Mouse (Mus musculus) liver, embryonic 14.5 days (tissue): ENCODE data around the gene Col4a2. TPM values are rescaled to one million over a fixed set of nuclear protein-coding genes. Genes with fewer than 3 reads are reported as not detected.

Experiments
- ATAC-seq: fragments of 200-750 bp; cut with Nextera tagmentation; 2 replicates; pipeline ENCODE4 v1.8.0; 2017; ENCODE audit warnings: moderate number of reproducible peaks, mild to moderate bottlenecking, moderate library complexity; ENCODE audit not compliant: insufficient read depth
- DNase-seq, 3 experiments: peaks; one replicate each; pipeline ENCODE4 v3.0.0-alpha.2; 2012 to 2013; ENCODE audit warnings: low read depth in 3 of 3, low spot score in 3 of 3
- H3K27ac ChIP-seq: fragments of 300-500 bp; sonication (generic); 2 replicates; pipeline ENCODE4 v1.5.1; 2014; ENCODE audit warnings: moderate library complexity, mild to moderate bottlenecking, control low read depth, inconsistent platforms
- H3K27me3 ChIP-seq: fragments of 300-500 bp; sonication (generic); 2 replicates; pipeline ENCODE4 v1.6.1; 2014; ENCODE audit warnings: mild to moderate bottlenecking, low read length, moderate library complexity; ENCODE audit not compliant: control insufficient read depth, insufficient read depth
- H3K36me3 ChIP-seq: fragments of 300-500 bp; sonication (generic); replicated peaks from 2 replicates; pipeline ENCODE4 v1.6.1; 2014; ENCODE audit warnings: low read depth; ENCODE audit not compliant: control insufficient read depth, insufficient read depth
- H3K4me1 ChIP-seq, 2 experiments: fragments of 200-500 bp in 1 of 2; fragments of 300-500 bp in 1 of 2; sonication (generic) in 1 of 2; replicated peaks; 2 replicates each; pipeline ENCODE4 v1.6.1; 2012 to 2014; ENCODE audit warnings: antibody characterized with exemption in 1 of 2, inconsistent platforms in 1 of 2, low read length in 1 of 2; ENCODE audit not compliant: control insufficient read depth in 2 of 2, insufficient read depth in 2 of 2
- H3K4me2 ChIP-seq: fragments of 300-500 bp; sonication (generic); 2 replicates; pipeline ENCODE4 v1.6.1; 2014; ENCODE audit warnings: low read depth, mild to moderate bottlenecking, control low read depth, moderate library complexity
- H3K4me3 ChIP-seq, 2 experiments: fragments of 200-500 bp in 1 of 2; fragments of 300-500 bp in 1 of 2; sonication (generic) in 1 of 2; 2 replicates each; pipeline ENCODE4 v1.5.1; 2012 to 2014; ENCODE audit warnings: low read depth in 2 of 2, low read length in 2 of 2, mild to moderate bottlenecking in 2 of 2, control low read depth in 1 of 2, inconsistent platforms in 1 of 2, moderate library complexity in 1 of 2; ENCODE audit not compliant: insufficient read depth in 1 of 2
- H3K9ac ChIP-seq: fragments of 300-500 bp; sonication (generic); replicated peaks from 2 replicates; pipeline ENCODE4 v1.6.1; 2014; ENCODE audit warnings: mild to moderate bottlenecking, control low read depth, moderate library complexity
- H3K9me3 ChIP-seq: fragments of 300-500 bp; sonication (generic); 2 replicates; pipeline ENCODE4 v1.6.1; 2016; ENCODE audit warnings: low read length, mixed read lengths; ENCODE audit not compliant: control insufficient read depth
- CTCF ChIP-seq: IDR thresholded peaks from 2 replicates; pipeline ENCODE4 v1.5.1; 2016; ENCODE audit warnings: antibody characterized with exemption, low read depth, control low read depth
- EP300 ChIP-seq: IDR thresholded peaks from 2 replicates; pipeline ENCODE4 v1.6.1; 2016; ENCODE audit warnings: antibody characterized with exemption, low read depth
- WGBS: fragments of 180-500 bp; shearing (Covaris S2); extraction: QIAGEN DNeasy Blood & Tissue Kit; methylation state at CpG from one replicate; pipeline ENCODE4 v1.1.7; 2014; ENCODE audit not compliant: insufficient replicate concordance; 5-methylcytosine and 5-hydroxymethylcytosine counted together
- polyA plus RNA-seq, 2 experiments: library from polyadenylated mRNA; depleted of rRNA in 1 of 2; stranded (reverse) in 1 of 2; unstranded in 1 of 2; fragments of >200 nt; fragmentation: Nextera tagmentation in 1 of 2; extraction: Ambion mirVana in 1 of 2; gene quantifications; 2 replicates each; pipeline versions ENCODE4 v1.2.1 to v1.2.3; 2012 to 2014

Col4a2 gene
- polyA plus RNA-seq, 2 experiments: 4.7 to 4.9 TPM

- no peaks in the 10 kb centered on the region for H3K27me3 ChIP-seq
- no peaks in the 10 kb centered on the region for H3K4me1 ChIP-seq
- no peak overlapping the region for H3K4me2 ChIP-seq
- no peak overlapping the region for H3K9ac ChIP-seq
- WGBS: 71% methylated on average over 3 of the region's 3 CpGs
- ATAC-seq (no peak), DNase-seq (no peak)
- H3K27ac ChIP-seq: no peak overlapping the region
- no peak overlapping the region for H3K4me3 ChIP-seq
- TF ChIP-seq EP300 (no peak), CTCF (no peak)
- H3K9me3 ChIP-seq: no peaks in the 10 kb centered on the region
- H3K36me3 ChIP-seq: no peaks in the 10 kb centered on the region
These were observed 43.3 kb downstream of the Col4a2 start for GRCm38 (mm10) chr8:11355900-11356299.

DNA sequence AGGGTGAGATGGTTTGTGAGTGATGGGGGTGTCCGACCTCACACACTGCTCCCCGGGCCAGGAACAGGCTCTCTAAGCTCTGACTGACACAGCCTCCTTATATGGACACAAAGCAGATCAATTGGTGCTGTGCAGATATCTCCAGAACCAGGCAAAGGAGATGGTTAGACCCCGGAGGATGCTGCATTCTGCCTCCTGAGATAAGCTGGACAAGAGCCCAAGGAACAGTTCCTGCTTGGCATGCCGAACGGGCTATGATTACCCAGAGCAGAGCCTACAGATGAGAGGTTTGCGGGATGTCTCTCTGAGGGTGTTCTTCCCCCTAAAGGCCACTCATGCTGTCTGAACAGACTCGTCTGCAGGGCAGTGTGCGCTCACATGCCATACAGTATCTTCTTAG is 44.2 kb downstream of the Col4a2 start:
- no peak overlapping the region for H3K4me3 ChIP-seq
- no peak for ATAC-seq
- no peak overlapping the region for H3K4me2 ChIP-seq
- H3K36me3 ChIP-seq: no peaks in the 10 kb centered on the region
- no peaks in the 10 kb centered on the region for H3K27me3 ChIP-seq
- no peaks in the 10 kb centered on the region for H3K9me3 ChIP-seq
- no peak for TF ChIP-seq EP300
- TF ChIP-seq CTCF: no peak
- no peak for DNase-seq
- H3K9ac ChIP-seq: no peak overlapping the region
- no peaks in the 10 kb centered on the region for H3K4me1 ChIP-seq
- H3K27ac ChIP-seq: no peak overlapping the region
- 34% methylated on average over 8 of the region's 8 CpGs for WGBS

DNA sequence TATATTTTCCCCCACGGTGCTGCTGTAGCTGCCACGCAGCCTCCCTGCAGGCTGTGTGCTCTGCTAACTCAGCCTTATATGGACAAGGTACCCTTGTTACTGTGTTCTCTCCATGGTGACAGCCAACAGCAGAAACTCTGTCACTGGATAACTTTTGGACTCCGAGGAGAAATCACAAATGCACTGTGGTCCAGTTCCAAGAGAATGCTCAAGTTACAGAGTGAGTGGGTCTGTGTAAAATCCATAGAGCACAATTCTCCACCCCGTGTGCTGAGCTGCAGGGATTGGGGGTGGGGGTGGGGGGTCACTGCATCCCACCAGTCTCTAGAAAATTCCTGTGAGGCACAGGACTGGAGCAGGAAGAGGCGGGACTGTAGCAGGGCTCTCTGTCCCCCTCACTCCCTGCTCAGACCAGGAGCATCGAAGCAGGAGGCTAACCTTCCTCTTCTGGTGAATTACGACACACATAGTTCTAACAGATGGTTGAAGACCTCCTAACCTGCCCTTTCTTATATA is 45.4 kb downstream of the Col4a2 start:
- ATAC-seq: no peak
- H3K27ac ChIP-seq: no peak overlapping the region

DNA sequence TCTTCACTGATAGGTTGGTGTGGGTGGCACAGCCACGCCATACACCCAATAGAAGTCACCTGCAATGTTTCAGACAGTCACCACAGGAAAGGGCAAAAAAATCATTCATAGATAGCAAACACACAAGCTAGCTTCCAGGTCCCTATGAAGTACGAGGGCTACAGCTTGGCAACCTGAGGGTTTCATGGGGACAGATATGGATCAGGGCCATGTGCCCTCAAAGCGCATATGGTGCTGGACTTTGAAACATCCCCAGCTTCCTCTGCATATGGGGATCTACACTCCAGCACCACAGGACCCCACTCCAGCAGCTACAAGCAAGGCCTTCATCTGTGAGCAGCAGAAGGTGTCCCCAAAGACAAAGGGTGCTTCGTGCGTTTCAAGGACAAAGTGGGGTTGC is 47.2 kb downstream of the Col4a2 start:
- TF ChIP-seq EP300 (no peak), CTCF (no peak)
- H3K36me3 ChIP-seq: no peaks in the 10 kb centered on the region
- no peak overlapping the region for H3K9ac ChIP-seq
- no peaks in the 10 kb centered on the region for H3K9me3 ChIP-seq
- no peaks in the 10 kb centered on the region for H3K4me1 ChIP-seq
- H3K4me3 ChIP-seq: no peak overlapping the region
- no peak overlapping the region for H3K4me2 ChIP-seq
- ATAC-seq: no peak
- no peak for DNase-seq
- H3K27me3 ChIP-seq: no peaks in the 10 kb centered on the region
- 66% methylated on average over 5 of the region's 5 CpGs for WGBS
- H3K27ac ChIP-seq: no peak overlapping the region

More for the DNA sequence above, 45.4 kb downstream of the Col4a2 start:
- Histone ChIP-seq H3K9ac (no peak overlapping the region), H3K27me3 (no peaks in the 10 kb centered on the region), H3K9me3 (no peaks in the 10 kb centered on the region), H3K4me1 (no peaks in the 10 kb centered on the region), H3K36me3 (no peaks in the 10 kb centered on the region), H3K4me3 (no peak overlapping the region), H3K4me2 (no peak overlapping the region)
- DNase-seq: no peak
- 39% methylated on average over 7 of the region's 7 CpGs for WGBS
- TF ChIP-seq EP300 (no peak), CTCF (no peak)

GRCm38 (mm10) chr8:11361546-11362277 is 49.1 kb downstream of the Col4a2 start:
- no peak overlapping the region for H3K27ac ChIP-seq
- no peaks in the 10 kb centered on the region for H3K4me1 ChIP-seq
- H3K36me3 ChIP-seq: no peaks in the 10 kb centered on the region
- no peak for TF ChIP-seq EP300
- TF ChIP-seq CTCF: no peak
- H3K9me3 ChIP-seq: no peaks in the 10 kb centered on the region
- H3K4me2 ChIP-seq: no peak overlapping the region
- WGBS: 55% methylated on average over 9 of the region's 9 CpGs
- no peaks in the 10 kb centered on the region for H3K27me3 ChIP-seq
- ATAC-seq (no peak), DNase-seq (no peak)
- no peak overlapping the region for H3K9ac ChIP-seq
- H3K4me3 ChIP-seq: no peak overlapping the region
